Mouse (Mus musculus): Measurements from ENCODE around the gene Apoc4. TPM values are rescaled to one million over a fixed set of nuclear protein-coding genes. Genes with fewer than 3 reads are reported as not detected.
A peak's percentile ranks its signal among the peaks of the same experiment; 100 is the strongest.

Gene Apoc4
- total RNA-seq, 2 experiments from 2014 or later: not detected

- DNase-seq: peak; percentile 47
- intact Hi-C loops (cut with DNase I; ENCODE audit: low total_unique reads): no loop called here
Observed at GRCm38 (mm10) chr7:19634591-19634990, 46.7 kb downstream of the Apoc4 start.

- intact Hi-C loops (cut with DNase I; ENCODE audit: low total_unique reads): no loop called here
- no peak for DNase-seq
Observed at GRCm38 (mm10) chr7:19633855-19634254, 47.4 kb downstream of the Apoc4 start.

- intact Hi-C loops (cut with DNase I; ENCODE audit: low total_unique reads): no loop called here
- no peak for DNase-seq
Observed at GRCm38 (mm10) chr7:19633197-19633596, 48.1 kb downstream of the Apoc4 start.

DNA sequence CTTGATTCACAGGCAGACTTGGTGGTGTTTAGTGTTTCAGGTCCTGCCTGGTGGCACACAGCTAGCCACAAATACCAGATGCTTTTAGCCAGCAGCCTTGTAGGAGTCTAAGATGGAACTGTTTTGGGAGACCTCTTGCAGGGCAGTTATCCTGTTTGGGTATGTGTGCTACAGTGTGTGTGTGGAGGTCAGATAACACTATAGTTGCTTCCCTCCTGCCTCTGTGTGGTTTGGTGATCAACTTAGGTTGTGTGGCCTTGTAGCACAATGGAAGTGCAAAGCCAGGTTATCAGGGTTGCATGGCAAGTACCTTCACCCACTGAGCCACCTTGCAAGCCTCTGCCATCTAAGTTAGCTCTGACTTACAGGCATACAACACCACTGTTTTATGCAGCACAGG is 48.6 kb downstream of the Apoc4 start:
- intact Hi-C loops (cut with DNase I; ENCODE audit: low total_unique reads): no loop called here
- no peak for DNase-seq

DNA sequence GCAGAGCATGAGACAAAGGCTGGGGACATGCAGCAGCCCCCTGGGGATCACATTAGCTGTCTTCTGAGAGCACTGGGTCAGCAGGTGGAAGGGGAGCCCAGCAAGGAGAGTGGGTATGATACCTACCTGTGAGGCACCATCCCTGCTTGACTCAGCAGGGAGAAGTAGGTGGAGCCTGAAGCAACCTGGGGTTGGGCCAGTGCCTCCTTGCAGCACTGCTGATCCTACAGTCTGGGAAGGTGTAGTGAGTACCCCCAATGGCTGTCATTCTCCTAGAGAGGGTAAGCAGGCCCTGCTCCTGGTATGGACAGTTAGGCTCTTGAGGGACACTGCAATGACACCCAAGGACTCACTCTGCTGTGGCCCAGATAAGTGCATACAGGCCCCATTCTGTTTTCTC is 49.0 kb downstream of the Apoc4 start:
- DNase-seq: no peak
- intact Hi-C loops (cut with DNase I; ENCODE audit: low total_unique reads): no loop called here

DNA sequence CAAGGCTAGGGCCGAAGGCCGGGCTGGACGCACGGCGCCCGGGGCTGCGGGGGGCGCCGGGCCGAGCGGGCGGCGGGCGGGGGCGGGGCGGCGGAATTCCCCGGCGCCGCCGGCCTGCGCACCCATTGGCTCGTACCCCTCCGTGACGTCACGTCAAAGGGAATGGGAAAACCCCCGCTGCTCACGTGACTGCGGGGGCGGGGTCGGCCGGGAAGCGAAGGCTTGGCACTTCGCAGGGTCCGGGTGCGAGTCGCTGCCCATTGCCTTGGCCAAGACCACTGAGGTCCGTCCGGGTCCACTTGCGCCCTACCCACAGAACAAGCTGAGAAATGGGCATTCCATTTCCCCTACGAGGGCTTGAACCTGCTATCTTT is 51.9 kb downstream of the Apoc4 start, which contains the start of gene Relb:
Gene Relb, minus strand, starts transcription at position 78 of the 374 bp plus-strand sequence.
- intact Hi-C loops (cut with DNase I; ENCODE audit: low total_unique reads): no loop called here
- DNase-seq: peak; percentile 94

- peak; percentile 93 for DNase-seq
- intact Hi-C loops (cut with DNase I; ENCODE audit: low total_unique reads): no loop called here
Observed at GRCm38 (mm10) chr7:19628536-19629360, 52.5 kb downstream of the Apoc4 start.

- DNase-seq: no peak
- intact Hi-C loops (cut with DNase I; ENCODE audit: low total_unique reads): no loop called here
Observed at GRCm38 (mm10) chr7:19628192-19628535, 53.1 kb downstream of the Apoc4 start.

Other genes with a start within 250 kb of the Apoc4 start
- gene Mark4, start 222.7 kb downstream of the Apoc4 start, total RNA-seq (2021): 10 to 100 TPM; 12.6 to 14.1 TPM
- under 1 TPM; 0.47 to 0.74 TPM for gene Exoc3l2, start 218.1 kb downstream of the Apoc4 start, total RNA-seq (2021)
- gene Bloc1s3, start 173.1 kb downstream of the Apoc4 start, total RNA-seq (2021): 1 to 10 TPM; 1.7 to 2.1 TPM
- 10 to 100 TPM; 19.9 to 20.0 TPM for gene Trappc6a, start 173.1 kb downstream of the Apoc4 start, total RNA-seq (2021)
- not detected for gene Nkpd1, start 163.6 kb downstream of the Apoc4 start, total RNA-seq (2021)
- gene Ppp1r37, start 118.4 kb downstream of the Apoc4 start, total RNA-seq (2021): 10 to 100 TPM; 34.4 to 34.5 TPM
- under 1 TPM in 1 of 2 experiments, not detected in 1; 0.27 TPM for gene Zfp296, start 104.2 kb downstream of the Apoc4 start, total RNA-seq (2021)
- 10 to 100 TPM; 50.0 to 55.1 TPM for gene Gemin7, start 103.9 kb downstream of the Apoc4 start, total RNA-seq (2021)
- 10 to 100 TPM; 10.6 to 12.0 TPM for gene Clasrp, start 77.0 kb downstream of the Apoc4 start, total RNA-seq (2021)
- gene Relb, start 52.0 kb downstream of the Apoc4 start, total RNA-seq (2021): 1 to 10 TPM; 4.9 to 7.3 TPM
- gene Clptm1, start 16.4 kb downstream of the Apoc4 start, total RNA-seq (2021): 10 to 100 TPM; 39.8 to 47.7 TPM
- under 1 TPM; 0.41 to 0.44 TPM for gene Apoc2, start 3.5 kb downstream of the Apoc4 start, total RNA-seq (2021)
- not detected for gene Gm44805, start 56 bp downstream of the Apoc4 start, total RNA-seq (2021)
- 1 to 10 TPM in 1 of 2 experiments, not detected in 1; 1.3 TPM for gene Apoc1, start 11.2 kb upstream of the Apoc4 start, total RNA-seq (2021)
- gene Apoe, start 17.7 kb upstream of the Apoc4 start, total RNA-seq (2021): 10 to 100 TPM; 56.6 to 84.2 TPM
- gene Tomm40, start 34.0 kb upstream of the Apoc4 start, total RNA-seq (2021): 10 to 100 TPM; 52.9 to 55.7 TPM
- 10 to 100 TPM in 1 of 2 experiments, 1 to 10 TPM in 1; 9.8 to 12.9 TPM for gene Nectin2, start 69.0 kb upstream of the Apoc4 start, total RNA-seq (2021)
- 10 to 100 TPM; 48.5 to 51.9 TPM for gene Bcam, start 89.5 kb upstream of the Apoc4 start, total RNA-seq (2021)
- not detected for gene Cblc, start 115.3 kb upstream of the Apoc4 start, total RNA-seq (2021)
- gene Bcl3, start 141.3 kb upstream of the Apoc4 start, total RNA-seq (2021): 1 to 10 TPM; 3.2 to 4.1 TPM
- gene Gm19345, start 170.5 kb upstream of the Apoc4 start, total RNA-seq (2021): not detected
- gene Ceacam16, start 179.8 kb upstream of the Apoc4 start, total RNA-seq (2021): under 1 TPM in 1 of 2 experiments, not detected in 1; 0.12 TPM
- not detected for gene Ceacam19, start 206.5 kb upstream of the Apoc4 start, total RNA-seq (2021)
- 1 to 10 TPM; 8.0 to 9.4 TPM for gene Pvr, start 239.7 kb upstream of the Apoc4 start, total RNA-seq (2021)

All from gastrocnemius, postnatal 14 days (tissue).